In the genomic region with DNA sequence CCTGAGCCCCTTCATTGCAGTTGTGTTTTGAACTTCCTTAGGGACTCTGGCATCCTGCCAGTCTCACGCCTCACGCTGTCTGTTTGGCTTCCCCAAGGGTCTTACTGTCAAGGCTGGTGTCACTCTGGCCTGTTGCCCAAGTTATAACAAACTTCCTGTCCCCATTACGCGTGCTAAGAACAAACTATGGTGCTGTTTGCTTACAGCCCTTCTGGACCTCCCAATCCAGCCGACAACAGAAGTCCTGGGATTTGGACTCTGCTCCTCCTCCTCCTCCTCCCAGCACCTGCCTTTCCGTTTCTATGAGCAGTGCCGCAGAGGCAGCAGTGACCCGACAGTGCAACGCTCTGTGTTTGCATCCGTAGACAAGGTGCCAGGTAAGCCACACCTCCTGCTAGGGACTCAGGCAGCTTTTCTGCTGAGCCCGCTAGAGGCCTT, we compare ENCODE assay signal across 8 mouse cellular contexts.
DNase-seq lines count a peak whose midpoint lies in the region; ATAC-seq and TF ChIP-seq lines count a peak whose summit lies in the region.

No protein-coding gene starts in this region.

- no peak for TF ChIP-seq EP300 in lung, postnatal 0 days (IDR thresholded peaks at IDR 0.05)

- WGBS in lung, postnatal 0 days, result 8% methylated on average over 11 of the region's 11 CpGs

- peak; percentile 15 to 20 for DNase-seq in left cerebral cortex, postnatal 14 days (ENCODE audit: low spot score in 2 of 2)
- DNase-seq in left cerebral cortex, adult 2 months (ENCODE audit: extremely low spot score in 1 of 2, low spot score in 2 of 2), result no peak
- DNase-seq in brain, adult 2 months (ENCODE audit: low read depth, low spot score), result peak; percentile 17
- DNase-seq in kidney, adult 18-20 months, result peak; percentile 59
- peak; percentile 82 for DNase-seq in lung, postnatal 0 days (ENCODE audit: low spot score)
- DNase-seq in layer of hippocampus, adult 2 months (ENCODE audit: low spot score in 2 of 2), result no peak
- no peak for DNase-seq in adrenal gland, postnatal 10 days
- no peak for DNase-seq in ovary, postnatal 14 days (ENCODE audit: low spot score)

- peaks cover 14% of the 10 kb centered on the region; the same call in 1 of the 2 replicates for H3K4me1 ChIP-seq in lung, postnatal 0 days (ENCODE audit: insufficient read depth, low read depth, low read length)

- TF ChIP-seq CTCF in left cerebral cortex, adult 2 months (IDR thresholded peaks at IDR 0.05), result no peak
- TF ChIP-seq CTCF in lung, postnatal 0 days (IDR thresholded peaks at IDR 0.05), result peak; percentile 12; the same call in 1 of the 2 replicates
- no peak for TF ChIP-seq CTCF in layer of hippocampus, adult 2 months (conservative IDR thresholded peaks at IDR 0.05)

- H3K4me3 ChIP-seq in left cerebral cortex, adult 2 months, result no peak overlapping the region
- no peak overlapping the region for H3K4me3 ChIP-seq in lung, postnatal 0 days (ENCODE audit: low read depth, low read length)
- no peak overlapping the region for H3K4me3 ChIP-seq in layer of hippocampus, adult 2 months

- H3K27ac ChIP-seq in left cerebral cortex, adult 2 months, result no peak overlapping the region
- no peak overlapping the region for H3K27ac ChIP-seq in lung, postnatal 0 days (ENCODE audit: low read length)
- H3K27ac ChIP-seq in layer of hippocampus, adult 2 months, result no peak overlapping the region

- ATAC-seq in lung, postnatal 0 days, result peak; percentile 50

- H3K9ac ChIP-seq in lung, postnatal 0 days (replicated peaks; ENCODE audit: low read depth), result no peak overlapping the region

- no peaks in the 10 kb centered on the region for H3K27me3 ChIP-seq in lung, postnatal 0 days (replicated peaks; ENCODE audit: insufficient read depth, low read length)

- H3K36me3 ChIP-seq in lung, postnatal 0 days (ENCODE audit: insufficient read depth, low read length), result no peaks in the 10 kb centered on the region; the same call in 1 of the 2 replicates

- H3K4me2 ChIP-seq in lung, postnatal 0 days (replicated peaks; ENCODE audit: low read depth, low read length), result 0 out of 2 replicates have a peak overlapping the region, but pooled peaks have one; percentile 8

- intact Hi-C loops in left cerebral cortex, postnatal 14 days (cut with DNase I), result no loop called here
- intact Hi-C loops in left cerebral cortex, adult 2 months (cut with DNase I), result no loop called here

- no peaks in the 10 kb centered on the region for H3K9me3 ChIP-seq in lung, postnatal 0 days (ENCODE audit: low read length)

Comparison
In these comparisons a context has a peak if more than half of its experiments do, and no peak if none do; other contexts are left out.
1. DNase-seq: peak in left cerebral cortex, postnatal 14 days (2 of 2), brain, adult 2 months (single experiment), kidney, adult 18-20 months (single experiment) and lung, postnatal 0 days (single experiment); none in left cerebral cortex, adult 2 months (0 of 2), layer of hippocampus, adult 2 months (0 of 2), adrenal gland, postnatal 10 days (single experiment) and ovary, postnatal 14 days (single experiment).